Mouse (Mus musculus) gastrocnemius, adult 2 months (tissue): ENCODE measurements around the gene Slc43a2. TPM values are rescaled to one million over a fixed set of nuclear protein-coding genes. Genes with fewer than 3 reads are reported as not detected.

Experiments
- DNase-seq: peaks from one replicate; pipeline ENCODE4 v3.0.0; 2022
- H3K27ac ChIP-seq: fragments of 200-600 bp; 2 replicates; pipeline ENCODE4 v1.8.1; 2022; ENCODE audit warnings: mild to moderate bottlenecking
- H3K4me3 ChIP-seq: fragments of 200-600 bp; 2 replicates; pipeline ENCODE4 v1.8.1; 2022; ENCODE audit warnings: mild to moderate bottlenecking, moderate library complexity
- CTCF ChIP-seq: fragments of 200-600 bp; IDR thresholded peaks from 2 replicates; pipeline ENCODE4 v1.8.1; 2022; ENCODE audit warnings: antibody characterized with exemption, mild to moderate bottlenecking, moderate library complexity
- intact Hi-C: fragments of 180-260 bp; cut with DNase I; formaldehyde crosslinking; loops from one replicate; pipeline ENCODE4 v1.15.1; 2025
- total RNA-seq, 2 experiments: library from RNA; stranded (reverse); gene quantifications; 2 replicates each; pipeline ENCODE4 v1.2.3; 2021

The Slc43a2 gene
- total RNA-seq, 2 experiments from 2014 or later = 19.0 to 41.6 TPM

- DNase-seq = peak; percentile 61
- Histone ChIP-seq H3K4me3 (peak overlapping the region; percentile 94), H3K27ac (peak overlapping the region; percentile 98)
- intact Hi-C loops = no loop called here
- no peak for TF ChIP-seq CTCF
Measured at GRCm38 (mm10) chr11:75532340-75533277, 1.1 kb downstream of the Slc43a2 start.

- H3K27ac ChIP-seq = peak overlapping the region; percentile 98
- peak overlapping the region; percentile 94 for H3K4me3 ChIP-seq
- intact Hi-C loops = no loop called here
- no peak for DNase-seq
- no peak for TF ChIP-seq CTCF
Measured at GRCm38 (mm10) chr11:75533314-75534015, 2.0 kb downstream of the Slc43a2 start.

- intact Hi-C loops = no loop called here
- TF ChIP-seq CTCF = no peak
- Histone ChIP-seq H3K4me3 (peak overlapping the region; percentile 94), H3K27ac (peak overlapping the region; percentile 98)
- no peak for DNase-seq
Measured at GRCm38 (mm10) chr11:75534286-75535033, 3.0 kb downstream of the Slc43a2 start.

DNA sequence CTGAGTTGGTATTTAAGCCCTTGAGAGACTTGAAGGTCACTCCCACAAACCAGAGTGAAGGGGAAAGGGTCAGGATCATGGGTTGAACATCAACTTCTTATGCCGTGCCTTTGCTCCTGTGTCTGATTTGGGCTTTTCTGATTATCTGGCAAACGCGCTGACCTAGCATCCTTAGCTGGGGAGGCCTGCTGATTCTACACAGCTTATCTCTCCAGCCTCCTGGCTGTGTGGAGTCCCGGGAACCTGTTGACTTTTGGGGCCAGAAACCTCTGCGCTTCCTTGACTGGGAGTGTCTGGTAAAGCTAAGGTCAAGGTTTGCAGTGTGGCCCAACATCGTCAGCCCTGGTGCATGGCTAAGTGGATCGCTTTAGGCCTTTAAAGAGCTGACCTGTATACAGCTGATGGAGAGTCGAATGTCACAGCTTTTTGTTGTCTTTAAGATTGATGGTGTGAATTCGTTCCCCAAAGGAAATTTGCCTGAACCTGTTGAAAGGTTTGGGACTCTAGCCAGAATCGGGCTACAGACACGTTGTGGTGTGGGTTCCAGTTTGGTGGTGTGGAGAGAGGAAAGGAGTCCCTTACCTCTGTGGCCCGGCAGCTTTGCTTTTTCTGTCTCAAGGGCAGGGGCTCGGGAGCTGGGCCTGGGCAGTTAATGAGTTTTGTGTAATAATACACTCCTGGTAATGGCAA lies 3.8 kb downstream of the Slc43a2 start:
- no peak for DNase-seq
- TF ChIP-seq CTCF = no peak
- Histone ChIP-seq H3K4me3 (0 out of 2 replicates have a peak overlapping the region, but pooled peaks have one; percentile 21), H3K27ac (peak overlapping the region; percentile 98)
- intact Hi-C loops = no loop called here

DNA sequence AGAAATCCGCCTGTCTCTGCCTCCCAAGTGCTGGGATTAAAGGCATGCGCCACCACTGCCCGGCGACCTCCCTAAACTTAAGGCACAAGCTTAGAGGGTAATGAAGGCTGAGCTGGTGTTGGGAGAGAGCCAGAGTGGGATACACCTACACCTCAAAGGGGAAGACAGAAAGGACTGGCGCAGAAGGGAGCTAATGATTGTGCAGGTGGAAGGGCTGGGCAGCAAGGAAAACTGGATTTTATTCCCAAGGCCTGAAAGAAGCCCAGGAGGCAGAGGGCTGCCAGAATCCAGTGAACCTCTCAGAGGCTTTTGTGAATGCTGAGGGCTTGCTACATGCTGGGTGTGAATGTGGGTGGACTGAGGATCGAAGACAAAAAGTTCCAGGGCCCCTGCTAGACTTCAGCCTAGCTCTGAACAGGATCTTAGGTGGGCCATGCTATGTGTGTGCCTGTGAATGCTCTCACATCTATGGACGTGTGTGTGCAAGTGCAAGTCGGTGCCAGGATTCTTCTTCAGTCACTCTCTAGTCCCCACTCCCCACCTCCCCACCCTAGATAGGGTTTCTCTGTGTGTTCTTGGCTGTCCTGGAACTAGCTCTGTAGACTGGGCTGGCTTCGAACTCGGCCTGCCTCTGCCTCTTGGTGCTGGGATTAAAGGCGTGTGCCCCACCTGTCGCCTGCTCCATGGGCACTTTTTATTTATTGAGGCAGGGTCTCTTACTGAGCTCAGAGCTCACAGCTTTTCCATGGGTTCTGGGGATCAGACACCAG lies 4.9 kb downstream of the Slc43a2 start:
- Histone ChIP-seq H3K4me3 (no peak overlapping the region), H3K27ac (peak overlapping the region; percentile 75; the same call in 1 of the 2 replicates)
- no peak for TF ChIP-seq CTCF
- intact Hi-C loops = no loop called here
- DNase-seq = no peak

DNA sequence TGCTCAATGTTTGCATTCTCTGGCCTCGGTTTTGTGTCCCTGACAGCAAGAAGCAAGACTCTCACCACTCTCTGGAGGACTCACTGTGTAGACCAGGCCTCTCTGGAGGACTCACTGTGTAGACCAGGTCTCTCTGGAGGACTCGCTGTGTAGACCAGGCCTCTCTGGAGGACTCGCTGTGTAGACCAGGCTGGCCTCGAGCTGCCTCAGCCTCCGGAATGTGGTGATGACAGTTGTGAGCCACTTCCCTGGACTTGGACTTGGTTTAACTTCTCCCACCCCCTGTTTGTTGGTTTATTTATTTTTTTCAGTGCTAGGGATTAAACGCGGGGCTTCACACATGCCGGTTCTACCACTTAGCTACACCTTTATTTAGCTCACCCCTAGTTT lies 5.5 kb downstream of the Slc43a2 start:
- no peak for TF ChIP-seq CTCF
- Histone ChIP-seq H3K27ac (peak overlapping the region; percentile 75), H3K4me3 (no peak overlapping the region)
- intact Hi-C loops = no loop called here
- no peak for DNase-seq

GRCm38 (mm10) chr11:75537491-75538183 lies 6.1 kb downstream of the Slc43a2 start:
- TF ChIP-seq CTCF = peak; percentile 15; the same call in 1 of the 2 replicates
- DNase-seq = no peak
- peak overlapping the region; percentile 75 for H3K27ac ChIP-seq
- intact Hi-C loops = no loop called here
- H3K4me3 ChIP-seq = no peak overlapping the region

DNA sequence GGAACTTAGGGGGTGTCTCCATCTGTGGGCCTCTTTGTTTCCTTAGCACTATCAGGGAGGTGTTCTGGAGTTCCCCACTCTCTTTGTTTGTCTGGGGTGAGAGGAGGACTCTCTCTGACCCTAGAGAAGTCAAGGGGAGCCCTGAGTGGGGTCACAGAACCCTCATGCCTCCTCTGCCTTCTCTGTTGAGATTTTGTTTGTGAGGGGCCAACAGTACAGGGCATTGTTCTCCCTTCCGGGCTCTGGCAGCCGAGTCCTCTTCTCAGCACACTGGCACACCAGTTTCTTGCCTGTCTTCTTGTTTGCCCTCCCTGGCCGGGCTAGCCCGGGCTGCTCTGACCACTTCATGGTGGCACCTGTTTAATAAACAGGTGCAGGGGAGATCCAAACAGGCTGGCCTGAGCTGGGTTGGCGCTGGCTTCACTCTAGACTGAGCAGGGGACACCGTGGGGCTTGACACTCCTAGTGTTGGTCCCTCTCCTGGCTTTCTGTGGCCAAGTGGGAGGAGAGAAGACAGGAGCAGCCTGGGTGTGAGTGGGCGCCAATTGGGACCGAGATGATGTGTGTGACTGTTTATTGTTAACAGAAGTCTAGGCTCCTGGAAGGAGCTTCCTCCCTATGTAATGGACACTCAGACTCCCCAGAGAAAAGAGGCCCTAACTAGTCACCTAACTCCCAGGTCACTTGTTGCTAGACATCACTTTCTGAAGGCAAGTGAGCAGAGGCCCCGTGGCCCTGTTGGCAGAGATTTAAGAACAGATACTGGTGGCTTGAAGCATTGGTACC lies 6.9 kb downstream of the Slc43a2 start:
- TF ChIP-seq CTCF = no peak

GRCm38 (mm10) chr11:75538970-75539299 lies 7.4 kb downstream of the Slc43a2 start:
- intact Hi-C loops = no loop called here
- TF ChIP-seq CTCF = no peak
- no peak overlapping the region for H3K4me3 ChIP-seq
- peak overlapping the region; percentile 75; the same call in 1 of the 2 replicates for H3K27ac ChIP-seq
- DNase-seq = no peak

More for the DNA sequence above, 6.9 kb downstream of the Slc43a2 start:
- intact Hi-C loops = no loop called here
- peak overlapping the region; percentile 75 for H3K27ac ChIP-seq
- H3K4me3 ChIP-seq = no peak overlapping the region
- DNase-seq = no peak

GRCm38 (mm10) chr11:75540209-75540608 lies 8.7 kb downstream of the Slc43a2 start:
- intact Hi-C loops = no loop called here
- no peak for TF ChIP-seq CTCF

More at GRCm38 (mm10) chr11:75540209-75540608, 8.7 kb downstream of the Slc43a2 start:
- H3K4me3 ChIP-seq = no peak overlapping the region
- DNase-seq = peak; percentile 82
- H3K27ac ChIP-seq = peak overlapping the region; percentile 61
